Mouse (Mus musculus) midbrain, embryonic 14.5 days (tissue): ENCODE measurements around the gene Galr2. TPM values are rescaled to one million over a fixed set of nuclear protein-coding genes. Genes with fewer than 3 reads are reported as not detected.
A peak's percentile ranks its signal among the peaks of the same experiment; 100 is the strongest.

Source experiments
- ATAC-seq: fragments of 200-750 bp; cut with Nextera tagmentation; 2 replicates; pipeline ENCODE4 v1.8.0; 2017; ENCODE audit warnings: moderate number of reproducible peaks, moderate library complexity; ENCODE audit not compliant: low FRiP score, low TSS enrichment
- DNase-seq: peaks from one replicate; pipeline ENCODE4 v3.0.0-alpha.2; 2015
- H3K27ac ChIP-seq: fragments of 300-500 bp; sonication (generic); replicated peaks from 2 replicates; pipeline ENCODE4 v1.5.1; 2014; ENCODE audit warnings: mild to moderate bottlenecking, low read depth, low read length, moderate library complexity
- H3K27me3 ChIP-seq: fragments of 300-500 bp; sonication (generic); 2 replicates; pipeline ENCODE4 v1.6.1; 2014; ENCODE audit warnings: low read length, control low read depth, mixed read lengths; ENCODE audit not compliant: control insufficient read depth, insufficient read depth
- H3K36me3 ChIP-seq: fragments of 300-500 bp; sonication (generic); 2 replicates; pipeline ENCODE4 v1.6.1; 2014; ENCODE audit warnings: low read length, control low read depth; ENCODE audit not compliant: control insufficient read depth, insufficient read depth
- H3K4me1 ChIP-seq: fragments of 300-500 bp; sonication (generic); 2 replicates; pipeline ENCODE4 v1.6.1; 2014; ENCODE audit warnings: mild to moderate bottlenecking, antibody characterized with exemption, low read length, control low read depth; ENCODE audit not compliant: control insufficient read depth, insufficient read depth
- H3K4me2 ChIP-seq: fragments of 300-500 bp; sonication (generic); 2 replicates; pipeline ENCODE4 v1.6.1; 2014; ENCODE audit warnings: mild to moderate bottlenecking, low read length, moderate library complexity
- H3K4me3 ChIP-seq: fragments of 300-500 bp; sonication (generic); replicated peaks from 2 replicates; pipeline ENCODE4 v1.5.1; 2014; ENCODE audit warnings: low read depth, low read length
- H3K9ac ChIP-seq: fragments of 300-500 bp; sonication (generic); replicated peaks from 2 replicates; pipeline ENCODE4 v1.6.1; 2014; ENCODE audit warnings: mild to moderate bottlenecking, low read length, moderate library complexity
- H3K9me3 ChIP-seq: fragments of 300-500 bp; sonication (generic); 2 replicates; pipeline ENCODE4 v1.6.1; 2016; ENCODE audit warnings: low read length, control low read depth, mixed read lengths; ENCODE audit not compliant: control insufficient read depth
- WGBS: fragments of 180-500 bp; shearing (Covaris S2); extraction: QIAGEN DNeasy Blood & Tissue Kit; methylation state at CpG from one replicate; pipeline ENCODE4 v1.1.7; 2014; 5-methylcytosine and 5-hydroxymethylcytosine counted together
- polyA plus RNA-seq: library from polyadenylated mRNA; unstranded; fragments of >200 nt; fragmentation: Nextera tagmentation; extraction: Ambion mirVana; gene quantifications from 2 replicates; pipeline ENCODE4 v1.2.1, GENCODE M21; 2014

The Galr2 gene
- polyA plus RNA-seq, 1 experiment from 2014 or later: 0.30 TPM

DNA sequence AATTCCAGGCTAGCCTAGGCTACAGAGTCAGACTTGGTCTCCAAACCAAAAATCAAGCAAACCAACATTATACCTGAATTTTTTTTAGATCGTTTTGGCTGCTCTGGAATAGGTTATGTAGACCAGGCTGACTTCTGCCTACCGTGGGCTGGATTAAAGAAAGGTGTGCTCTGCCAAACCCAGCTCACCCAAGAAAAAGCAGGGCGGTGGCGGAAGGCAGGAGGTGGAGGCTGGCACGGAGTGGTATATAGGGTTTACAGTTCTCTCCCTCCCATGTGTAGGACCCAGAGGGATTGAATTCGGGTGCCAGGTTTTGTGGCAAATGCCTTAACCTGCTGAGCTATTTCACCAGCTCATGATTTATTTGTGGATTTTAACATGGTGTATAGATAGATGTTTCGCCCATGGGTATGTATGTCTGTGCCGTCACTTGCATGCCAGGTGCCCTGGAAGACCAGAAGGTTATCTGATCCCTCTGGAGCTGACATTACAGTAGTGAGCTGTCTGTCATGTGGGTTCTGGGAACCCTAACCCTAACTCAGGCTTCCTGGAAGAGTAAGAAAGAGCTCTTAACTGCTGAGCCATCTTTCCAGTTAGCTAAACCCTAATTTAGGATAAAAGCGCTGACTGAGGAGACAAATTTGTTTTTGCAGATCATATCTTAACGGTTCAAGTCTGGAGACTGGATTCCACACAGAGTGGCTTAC is 26.4 kb downstream of the Galr2 start, which contains the start of gene Exoc7:
TSS of gene Exoc7 (minus strand) at position 215 of the 707 bp plus-strand sequence.
- Histone ChIP-seq H3K36me3 (peaks cover 27% of the 10 kb centered on the region), H3K4me2 (peak within 1 kb of the TSS; percentile 86), H3K4me1 (peaks cover 6% of the 10 kb centered on the region), H3K27ac (peak within 1 kb of the TSS; percentile 54), H3K27me3 (0 out of 2 replicates have a peak, but pooled peaks cover 3% of the 10 kb centered on the region), H3K4me3 (peak within 1 kb of the TSS; percentile 71), H3K9me3 (no peaks in the 10 kb centered on the region), H3K9ac (peak within 1 kb of the TSS; percentile 79)
- DNase-seq (no peak), ATAC-seq (no peak)
- 86% methylated on average over 10 of the region's 10 CpGs for WGBS

DNA sequence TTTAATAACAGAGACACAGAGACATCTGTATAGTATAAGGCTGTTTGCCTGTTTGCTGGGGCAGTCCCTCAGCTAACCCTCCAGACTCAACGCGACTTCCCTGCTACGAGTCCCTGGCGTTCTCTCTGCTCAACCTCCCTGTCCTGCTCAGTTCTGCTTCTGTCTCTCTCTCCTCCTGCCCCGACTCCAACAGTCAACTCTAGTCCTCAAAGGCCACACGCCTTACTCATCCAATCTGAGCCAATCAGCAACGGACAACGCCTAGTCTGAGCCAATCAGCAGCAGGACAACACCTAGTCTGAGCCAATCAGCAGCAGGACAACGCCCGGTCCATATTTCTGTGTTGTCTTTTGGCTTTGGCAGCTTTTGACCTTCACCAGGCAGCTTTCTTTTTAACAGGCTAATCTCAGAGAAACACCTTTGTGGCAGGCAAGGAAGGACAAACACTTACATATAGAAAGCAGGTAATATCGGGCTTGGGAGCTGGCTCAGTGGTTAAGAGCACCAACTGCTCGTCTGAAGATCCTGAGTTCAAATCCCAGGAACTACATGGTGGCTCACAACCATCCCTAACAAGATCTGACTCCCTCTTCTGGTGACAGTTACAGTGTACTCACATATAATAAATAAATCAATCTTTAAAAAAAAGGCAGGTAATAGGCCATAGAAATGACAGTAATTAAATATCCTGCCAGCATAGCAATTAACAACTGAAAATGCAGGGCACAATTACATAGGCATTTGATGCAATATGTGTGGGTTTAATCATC is 27.2 kb downstream of the Galr2 start:
- no peaks in the 10 kb centered on the region for H3K9me3 ChIP-seq
- no peak overlapping the region for H3K9ac ChIP-seq
- peaks cover 6% of the 10 kb centered on the region for H3K4me1 ChIP-seq
- ATAC-seq (no peak), DNase-seq (no peak)
- H3K4me2 ChIP-seq: no peak overlapping the region
- peaks cover 19% of the 10 kb centered on the region for H3K36me3 ChIP-seq
- no peak overlapping the region for H3K4me3 ChIP-seq
- no peak overlapping the region for H3K27ac ChIP-seq
- WGBS: 94% methylated on average over 12 of the region's 12 CpGs
- H3K27me3 ChIP-seq: 0 out of 2 replicates have a peak, but pooled peaks cover 3% of the 10 kb centered on the region

DNA sequence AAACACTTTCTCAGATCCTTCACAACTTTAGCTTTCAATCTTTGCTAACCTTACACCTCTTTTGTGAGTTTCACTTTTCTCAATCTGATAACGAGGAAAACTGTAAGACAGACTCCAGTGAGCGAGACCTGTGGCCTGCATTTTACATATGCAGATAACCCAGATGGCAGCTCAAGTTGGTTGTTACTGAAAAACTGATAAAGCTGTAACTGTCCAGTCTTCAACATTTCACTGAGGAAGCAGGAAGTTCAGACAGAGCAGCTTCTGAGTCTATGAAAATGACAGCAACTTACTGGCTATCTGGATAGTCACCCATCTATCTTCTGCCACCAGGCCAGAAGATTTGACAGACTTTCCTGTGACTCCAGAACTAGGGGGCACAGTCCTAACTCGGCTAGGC is 28.9 kb downstream of the Galr2 start:
- no peak overlapping the region for H3K4me3 ChIP-seq

DNA sequence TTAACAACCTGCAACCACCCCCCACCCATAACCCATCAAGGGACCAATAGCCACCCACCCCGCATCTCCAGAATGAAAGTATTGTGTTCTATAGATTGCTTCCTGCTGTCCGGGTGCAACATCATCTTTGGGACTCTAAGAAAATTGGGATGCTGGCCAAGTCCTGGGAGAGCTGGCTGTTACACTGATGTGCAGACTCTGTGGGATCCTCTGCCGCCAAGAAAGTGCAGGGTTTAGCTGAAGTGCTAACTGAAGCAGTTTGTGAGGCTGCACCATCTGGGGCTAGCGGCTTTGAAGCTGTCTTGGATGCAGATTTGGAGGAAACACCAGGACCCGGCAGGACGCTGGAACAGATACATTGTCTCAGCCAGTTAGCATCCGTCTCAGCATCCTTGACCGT is 30.4 kb downstream of the Galr2 start:
- 57% methylated on average over 8 of the region's 8 CpGs for WGBS
- Histone ChIP-seq H3K27me3 (0 out of 2 replicates have a peak, but pooled peaks cover 3% of the 10 kb centered on the region), H3K36me3 (no peaks in the 10 kb centered on the region), H3K27ac (no peak overlapping the region), H3K9ac (no peak overlapping the region), H3K4me1 (no peaks in the 10 kb centered on the region), H3K4me3 (no peak overlapping the region), H3K9me3 (no peaks in the 10 kb centered on the region), H3K4me2 (no peak overlapping the region)
- DNase-seq (peak; percentile 26), ATAC-seq (no peak)

More for the DNA sequence above, 28.9 kb downstream of the Galr2 start:
- no peak overlapping the region for H3K9ac ChIP-seq
- DNase-seq (no peak), ATAC-seq (no peak)
- no peak overlapping the region for H3K27ac ChIP-seq
- no peaks in the 10 kb centered on the region for H3K9me3 ChIP-seq
- peaks cover 2% of the 10 kb centered on the region for H3K36me3 ChIP-seq
- WGBS: 75% methylated on average over 3 of the region's 3 CpGs
- H3K4me1 ChIP-seq: peaks cover 6% of the 10 kb centered on the region
- H3K4me2 ChIP-seq: no peak overlapping the region
- 0 out of 2 replicates have a peak, but pooled peaks cover 3% of the 10 kb centered on the region for H3K27me3 ChIP-seq

DNA sequence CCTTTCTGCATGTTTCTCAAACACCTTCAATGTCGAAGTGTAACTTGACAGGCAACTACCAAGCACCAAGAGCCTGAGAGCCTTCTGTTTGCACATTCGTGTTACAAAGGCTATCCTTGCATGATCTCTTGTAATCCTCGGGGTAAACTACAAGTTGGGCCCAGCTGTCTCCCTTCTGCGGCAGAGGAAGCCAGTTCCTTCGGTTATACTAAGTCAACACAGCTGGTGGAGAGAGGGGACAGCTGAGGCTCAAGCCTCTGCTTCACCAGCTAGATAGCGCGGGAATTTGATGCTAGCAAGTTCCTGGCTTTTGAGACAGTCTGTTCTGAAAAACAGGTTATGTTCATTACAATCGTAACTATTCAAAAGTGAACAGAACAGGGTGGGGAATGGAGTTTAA is 31.6 kb downstream of the Galr2 start:
- 64% methylated on average over 8 of the region's 8 CpGs for WGBS
- ATAC-seq: no peak
- DNase-seq: no peak
- Histone ChIP-seq H3K4me1 (no peaks in the 10 kb centered on the region), H3K27ac (no peak overlapping the region), H3K27me3 (0 out of 2 replicates have a peak, but pooled peaks cover 3% of the 10 kb centered on the region), H3K4me3 (no peak overlapping the region), H3K9me3 (no peaks in the 10 kb centered on the region), H3K4me2 (no peak overlapping the region), H3K36me3 (no peaks in the 10 kb centered on the region), H3K9ac (no peak overlapping the region)

DNA sequence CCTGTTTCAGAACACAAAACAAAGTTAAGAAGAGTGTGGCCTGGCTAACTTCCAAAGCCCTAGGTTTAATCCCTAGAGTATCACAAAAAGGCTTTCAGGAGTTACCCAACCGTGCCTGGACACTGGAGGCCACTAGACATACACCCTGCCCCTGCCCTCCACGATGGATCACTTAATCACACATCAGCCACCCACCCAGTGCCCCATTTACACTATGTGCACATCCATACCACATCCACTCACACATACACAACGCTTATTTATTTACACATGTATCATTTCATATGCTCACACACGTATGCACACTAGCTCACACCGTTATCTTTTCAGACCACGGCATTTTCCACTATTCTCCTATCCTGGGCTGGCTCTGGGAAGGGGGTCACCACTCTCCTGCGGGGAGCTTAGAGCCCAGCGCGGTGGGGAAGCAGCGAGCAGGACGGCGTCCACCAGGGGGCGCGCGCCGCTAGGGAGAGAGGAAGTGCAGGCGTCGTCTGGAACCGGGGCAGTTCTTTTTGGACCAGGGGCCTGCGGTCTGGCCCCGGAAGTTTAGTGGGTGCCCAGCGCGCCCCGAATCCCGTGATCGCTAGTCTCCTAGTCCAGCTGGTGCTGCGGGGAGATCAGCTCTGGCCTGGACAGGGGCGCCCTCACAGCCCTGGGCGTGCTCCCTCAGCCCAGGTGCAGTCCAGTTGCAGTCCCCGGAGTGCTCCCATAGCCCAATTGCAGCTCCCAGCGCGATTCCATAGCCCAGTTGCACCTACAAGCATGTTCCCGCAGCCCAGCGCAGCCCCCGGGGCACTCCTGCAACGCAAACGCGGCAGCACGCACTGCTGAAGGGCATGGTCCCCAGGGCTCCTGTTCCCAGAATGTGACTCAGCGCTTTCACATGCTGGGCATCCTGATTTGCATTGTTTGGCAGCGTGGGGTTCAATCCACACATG is 38.2 kb downstream of the Galr2 start:
- H3K4me1 ChIP-seq: peaks cover 6% of the 10 kb centered on the region
- ATAC-seq: peak; percentile 50
- H3K9ac ChIP-seq: peak overlapping the region; percentile 51; the same call in 1 of the 2 replicates
- no peaks in the 10 kb centered on the region for H3K36me3 ChIP-seq
- peak overlapping the region; percentile 88 for H3K4me2 ChIP-seq
- peak; percentile 92 for DNase-seq
- no peak overlapping the region for H3K27ac ChIP-seq
- no peaks in the 10 kb centered on the region for H3K9me3 ChIP-seq
- WGBS: 1% methylated on average over 41 of the region's 41 CpGs
- peak overlapping the region; percentile 36 for H3K4me3 ChIP-seq
- H3K27me3 ChIP-seq: no peaks in the 10 kb centered on the region

DNA sequence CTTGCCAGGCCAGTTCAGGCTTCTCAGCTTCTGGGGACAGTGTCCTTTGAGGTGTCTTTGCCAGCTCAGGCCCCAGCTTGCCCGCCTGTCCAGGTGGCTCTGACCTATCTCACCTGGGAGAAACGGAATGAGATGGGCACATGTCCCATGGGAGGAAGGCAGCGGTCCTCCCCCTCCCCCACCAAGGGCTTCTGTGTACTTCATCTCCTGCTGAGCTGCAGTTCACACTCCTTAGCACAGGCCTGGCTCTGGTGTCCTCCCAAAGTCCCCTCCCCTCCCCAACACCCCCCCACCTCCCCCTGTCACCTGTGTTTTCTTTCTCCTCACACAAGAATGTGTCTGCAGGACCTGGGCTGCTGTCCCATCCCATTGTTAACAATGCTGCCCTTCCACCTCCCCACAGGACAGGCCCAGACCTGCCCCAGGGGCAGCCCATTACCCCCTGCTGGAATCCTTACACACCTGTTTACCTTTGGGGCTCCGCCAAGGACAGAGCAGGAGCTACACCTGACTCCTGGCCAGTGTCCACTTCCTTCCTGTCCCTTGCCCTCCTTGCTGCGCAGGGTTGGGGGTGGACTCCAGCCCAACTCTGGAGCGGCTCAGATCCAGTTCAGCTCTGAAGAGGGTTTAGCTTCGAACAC is 46.3 kb downstream of the Galr2 start:
- Histone ChIP-seq H3K36me3 (no peaks in the 10 kb centered on the region), H3K4me2 (no peak overlapping the region), H3K27me3 (no peaks in the 10 kb centered on the region), H3K4me1 (peaks cover 30% of the 10 kb centered on the region), H3K9me3 (no peaks in the 10 kb centered on the region), H3K9ac (no peak overlapping the region), H3K27ac (no peak overlapping the region), H3K4me3 (no peak overlapping the region)
- 81% methylated on average over 7 of the region's 7 CpGs for WGBS
- ATAC-seq (no peak), DNase-seq (no peak)
